Mouse (Mus musculus) heart, adult 2 months (tissue): Measurements from ENCODE around the gene Tff2.

Experiments
- CTCF ChIP-seq: fragments of 200-600 bp; IDR thresholded peaks from 2 replicates; pipeline ENCODE4 v1.8.1; 2022; ENCODE audit warnings: antibody characterized with exemption, mild to moderate bottlenecking, moderate library complexity
- EP300 ChIP-seq: fragments of 200-500 bp; IDR thresholded peaks from 2 replicates; pipeline ENCODE4 v1.6.1; 2011; ENCODE audit warnings: low read depth, low read length, control low read depth; ENCODE audit not compliant: insufficient read depth
- POLR2A ChIP-seq: fragments of 200-500 bp; IDR thresholded peaks from 2 replicates; pipeline ENCODE4 v1.6.1; 2011; ENCODE audit warnings: mild to moderate bottlenecking, low read depth, low read length, control low read depth; ENCODE audit not compliant: insufficient read depth

GRCm38 (mm10) chr17:31160291-31160690, 16.2 kb upstream of the Tff2 start:
- TF ChIP-seq CTCF (no peak), EP300 (no peak), POLR2A (no peak)
